Mouse (Mus musculus): ENCODE data around the gene Camk2d.

Gene Camk2d

DNA sequence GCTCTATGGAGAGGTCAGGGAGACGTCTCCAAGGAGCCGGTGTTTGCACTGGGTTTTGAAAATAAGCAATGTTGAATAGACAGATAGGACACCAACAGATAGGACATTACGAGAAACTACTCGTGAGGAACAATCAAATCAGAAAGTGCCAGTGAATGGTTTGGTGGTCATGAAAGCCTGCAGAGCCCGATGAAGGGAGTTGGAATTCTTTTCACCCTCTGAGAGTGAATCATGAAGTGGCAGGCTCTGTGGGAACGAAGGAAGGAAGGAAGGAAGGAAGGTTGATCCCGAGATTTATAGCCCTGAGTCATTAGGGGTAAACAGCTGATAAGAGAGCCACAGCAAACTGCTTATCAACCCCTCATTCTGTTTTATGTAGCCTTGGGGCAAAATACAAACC, 15.5 kb downstream of the Camk2d start:
- in situ Hi-C loops (cut with MboI, MseI) = loop anchor here (10.0 kb wide), 1 partner anchor 1023 kb away; the partner anchor contains the start of gene Neurog2

DNA sequence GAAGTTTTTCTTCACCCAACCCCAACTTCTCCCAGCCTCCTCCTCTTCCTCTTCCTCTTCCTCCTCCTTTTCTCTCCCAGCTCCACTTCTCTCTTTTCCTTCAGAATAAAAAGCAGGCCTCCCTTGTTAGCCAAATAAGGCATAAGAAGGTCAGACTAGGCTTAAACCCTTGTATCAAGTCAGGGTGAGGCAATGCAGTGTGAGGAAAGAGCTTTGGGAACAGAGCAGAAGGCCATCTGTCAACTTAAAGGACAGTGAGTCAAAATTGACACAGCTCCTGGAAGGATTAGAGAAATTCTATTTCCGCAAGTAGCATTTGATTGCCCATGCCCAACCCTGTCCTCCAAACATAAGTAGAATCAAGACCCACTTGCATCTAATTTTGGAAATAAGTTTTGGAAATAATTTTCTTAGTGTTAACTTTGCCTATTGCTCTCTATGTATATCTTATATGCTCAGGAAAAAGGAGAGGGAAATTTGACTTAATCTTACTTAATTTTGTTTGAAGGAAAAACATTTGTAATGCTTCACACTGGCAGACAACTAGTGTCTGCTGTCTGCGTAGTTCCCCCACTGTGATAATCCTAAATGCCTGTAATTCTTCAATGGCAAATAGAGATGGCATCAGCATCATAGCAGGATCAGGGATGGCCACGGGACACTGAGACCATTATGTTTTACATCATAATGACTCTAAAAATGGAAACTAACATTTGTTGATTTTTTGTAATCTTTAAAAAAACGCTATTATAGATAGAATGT, 16.8 kb downstream of the Camk2d start:
- in situ Hi-C loops (cut with MboI, MseI) = loop anchor here (10.0 kb wide), 1 partner anchor 1022 kb away; the partner anchor contains the start of gene Neurog2

DNA sequence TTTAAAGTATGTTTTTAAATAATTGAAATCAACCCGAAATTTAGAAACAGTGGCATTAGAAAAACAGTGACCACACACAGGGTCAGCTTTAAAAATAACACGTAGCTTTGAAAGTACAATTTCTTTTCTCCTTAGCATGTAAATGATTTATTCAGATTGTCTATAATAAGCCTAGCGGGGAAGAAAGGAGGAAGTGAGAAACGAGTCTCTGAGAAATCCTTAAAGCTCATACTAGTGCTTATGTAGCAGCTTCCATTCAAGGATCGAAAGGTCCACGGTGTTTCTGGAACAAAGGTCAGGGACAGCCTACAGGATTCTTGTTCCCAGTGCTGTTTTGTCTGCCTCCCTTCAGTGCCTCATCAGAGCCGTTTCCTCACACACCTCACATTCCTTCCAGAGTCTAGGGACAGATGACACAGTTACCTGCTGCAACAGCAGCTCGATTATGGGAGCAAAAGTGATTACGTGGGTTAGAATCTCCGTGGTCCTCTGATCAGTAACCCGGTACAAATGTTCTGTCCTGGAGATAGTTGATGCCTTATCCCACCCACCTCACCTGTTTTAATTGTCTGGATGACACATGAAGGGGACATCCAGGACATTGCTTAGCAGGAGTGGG, 17.5 kb downstream of the Camk2d start:
- in situ Hi-C loops (cut with MboI, MseI) = loop anchor here (10.0 kb wide), 1 partner anchor 1021 kb away; the partner anchor contains the start of gene Neurog2

DNA sequence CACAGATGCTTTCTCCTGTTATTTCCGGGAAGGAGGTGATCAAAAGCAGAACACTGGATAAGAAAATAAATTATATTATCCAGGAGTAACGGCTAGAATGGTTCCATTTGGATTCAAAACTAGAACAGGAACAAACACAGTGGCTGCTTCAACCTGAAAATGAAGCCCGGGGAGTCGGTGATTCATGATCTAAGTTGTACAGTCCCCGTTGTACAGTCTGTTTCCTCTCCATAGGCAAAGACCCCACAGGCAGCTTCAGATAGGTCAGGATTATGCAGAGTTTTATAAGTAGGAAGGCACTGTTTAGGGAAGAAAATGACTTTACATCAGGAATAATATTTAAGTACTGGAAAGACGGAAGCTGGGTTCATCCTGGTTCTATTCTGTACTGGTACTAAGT, 19.2 kb downstream of the Camk2d start:
- in situ Hi-C loops (cut with MboI, MseI) = loop anchor here (10.0 kb wide), 1 partner anchor 1019 kb away; the partner anchor contains the start of gene Neurog2

DNA sequence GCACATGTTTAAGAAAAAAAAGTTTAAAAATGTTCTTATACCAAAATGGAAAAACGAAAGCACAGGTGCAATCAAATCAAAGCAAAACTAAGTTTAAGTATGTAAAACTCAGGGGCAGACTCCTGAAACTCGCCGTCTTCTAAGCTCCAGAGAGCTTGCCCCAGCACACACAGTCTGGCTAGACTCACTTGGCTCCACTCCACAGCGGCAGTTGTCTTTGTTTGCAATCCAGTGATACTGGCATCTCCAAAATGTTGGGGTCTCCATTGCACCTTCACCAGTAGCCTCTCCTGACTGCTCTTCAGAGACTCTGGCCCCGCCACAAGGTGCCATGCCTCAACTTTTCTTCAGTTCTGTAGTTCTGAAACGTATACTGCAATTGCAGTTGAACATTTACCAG, 24.1 kb downstream of the Camk2d start:
- in situ Hi-C loops (cut with MboI, MseI) = no loop called here

DNA sequence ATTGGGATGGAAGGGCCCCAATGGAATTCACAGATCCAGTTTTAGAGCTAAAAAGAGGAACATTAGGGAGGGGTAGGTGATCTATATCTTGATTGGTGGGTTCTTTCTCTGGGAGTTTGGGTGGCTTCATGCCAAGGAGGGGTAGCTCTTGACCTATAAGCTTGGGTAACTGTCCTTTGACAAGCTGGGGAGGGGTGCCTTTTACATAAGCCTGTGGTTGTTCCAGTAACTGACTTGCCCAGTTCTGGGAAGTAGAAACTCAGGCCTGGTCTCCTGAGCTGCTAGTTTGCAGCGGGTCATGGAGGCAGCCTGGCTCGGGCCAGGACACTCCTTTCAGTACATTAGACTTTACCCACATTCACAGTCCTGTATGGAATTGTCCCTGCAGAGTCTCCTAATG, 26.4 kb downstream of the Camk2d start:
- in situ Hi-C loops (cut with MboI, MseI) = no loop called here

DNA sequence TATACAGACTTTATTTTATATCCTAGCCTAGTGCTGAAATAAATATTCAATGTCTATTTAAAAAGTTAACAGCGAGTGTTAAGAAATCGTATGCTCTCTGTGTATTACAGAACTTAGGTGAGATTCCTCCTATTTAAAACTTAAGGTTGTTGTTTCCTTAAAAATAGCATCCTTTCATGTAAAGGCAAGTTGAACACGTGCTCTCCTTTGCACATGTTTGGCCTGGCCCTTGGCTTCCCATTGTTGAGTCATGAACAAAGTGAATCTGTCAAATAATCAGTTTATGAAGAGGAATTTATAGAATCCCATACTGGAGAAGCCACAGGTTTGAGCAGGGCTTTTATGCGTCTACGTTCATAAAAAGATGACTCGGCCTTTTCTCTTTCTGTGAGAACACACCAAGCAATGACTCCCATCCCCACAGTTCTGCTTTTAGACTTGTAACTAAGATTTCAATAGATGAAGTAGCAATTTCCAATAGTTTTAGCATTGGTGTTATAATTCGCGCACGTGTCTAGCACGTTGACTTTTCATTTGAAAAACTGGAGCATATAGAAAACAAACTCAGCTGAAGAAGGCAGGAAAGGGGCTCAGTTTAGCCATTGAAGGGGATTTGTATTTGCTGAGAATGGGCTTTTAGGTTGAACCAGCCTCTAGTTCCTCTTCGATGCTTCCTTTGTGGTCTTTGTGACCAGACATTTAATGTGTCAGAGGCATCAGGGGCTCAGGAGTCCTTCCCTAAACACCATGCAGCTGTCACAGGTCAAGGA, 29.1 kb downstream of the Camk2d start:
- in situ Hi-C loops (cut with MboI, MseI) = no loop called here

DNA sequence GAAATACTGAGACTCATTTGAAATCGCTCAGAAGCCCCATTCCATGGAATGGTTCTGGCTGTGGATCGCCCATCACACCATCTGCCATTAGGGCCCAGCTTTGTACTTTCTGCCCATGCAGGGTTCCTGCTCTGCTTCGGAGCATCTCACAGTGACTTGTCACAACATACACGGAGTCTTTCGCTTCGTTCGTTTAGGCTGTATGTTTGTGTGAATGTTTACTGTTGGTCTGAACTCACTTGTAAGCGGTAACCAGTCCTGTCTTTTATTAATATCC, 29.6 kb downstream of the Camk2d start:
- in situ Hi-C loops (cut with MboI, MseI) = no loop called here

DNA sequence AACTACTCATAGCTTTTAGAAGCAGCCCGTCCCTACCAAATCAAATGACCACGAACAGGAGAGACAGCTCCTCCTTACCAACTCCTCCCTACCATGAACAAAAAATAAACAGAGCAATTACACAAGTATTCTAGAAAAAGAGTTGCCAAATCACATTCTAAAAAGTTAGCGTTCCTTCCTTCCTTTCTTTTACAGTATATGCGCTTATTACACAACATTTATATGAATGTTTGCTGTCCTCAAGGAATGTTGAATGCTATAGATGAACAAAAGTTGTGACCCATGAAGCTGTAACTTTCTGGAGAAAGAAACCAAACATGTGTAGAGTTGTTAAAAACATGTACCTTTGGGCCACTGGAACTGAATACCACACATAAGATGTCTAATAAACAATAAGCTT, 31.9 kb downstream of the Camk2d start:
- in situ Hi-C loops (cut with MboI, MseI) = no loop called here

DNA sequence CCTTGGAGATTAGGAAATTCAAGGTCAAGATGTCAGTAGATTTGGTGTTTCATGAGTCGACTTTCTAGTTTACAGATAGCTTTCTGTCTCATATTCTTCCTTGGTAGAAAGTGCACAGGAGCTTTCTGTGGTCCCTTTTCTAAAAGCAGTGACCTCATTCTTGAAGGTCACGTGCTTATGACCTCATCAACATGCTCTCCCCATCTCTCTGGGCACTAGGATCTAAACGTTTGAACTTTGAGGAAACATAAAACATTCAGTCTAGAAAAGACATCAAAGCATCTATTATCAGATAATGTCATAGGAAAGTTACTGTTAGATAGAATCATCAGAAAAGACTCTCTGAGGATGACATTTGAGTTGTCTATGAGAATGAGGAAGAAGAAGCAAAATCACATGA, 32.3 kb downstream of the Camk2d start:
- in situ Hi-C loops (cut with MboI, MseI) = no loop called here

DNA sequence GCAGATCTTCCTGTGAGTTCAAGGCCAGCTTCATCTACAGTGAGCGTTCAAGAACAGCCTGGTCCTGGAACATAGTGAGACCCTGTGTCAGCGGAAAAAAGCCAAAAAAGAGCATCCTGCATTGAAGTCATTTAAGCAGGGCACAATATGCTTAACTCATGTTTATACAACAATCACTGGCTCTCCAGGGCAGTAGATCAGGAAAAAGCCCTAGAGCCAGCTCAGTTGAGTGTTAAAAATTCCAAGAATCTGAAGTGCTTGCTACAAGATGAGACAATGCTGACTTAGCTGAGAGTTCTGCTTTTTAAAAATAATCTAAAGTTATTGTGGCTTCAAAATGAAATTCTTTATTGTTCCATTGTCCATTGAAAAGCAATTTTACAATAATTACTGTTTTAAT, 32.9 kb downstream of the Camk2d start:
- in situ Hi-C loops (cut with MboI, MseI) = no loop called here

DNA sequence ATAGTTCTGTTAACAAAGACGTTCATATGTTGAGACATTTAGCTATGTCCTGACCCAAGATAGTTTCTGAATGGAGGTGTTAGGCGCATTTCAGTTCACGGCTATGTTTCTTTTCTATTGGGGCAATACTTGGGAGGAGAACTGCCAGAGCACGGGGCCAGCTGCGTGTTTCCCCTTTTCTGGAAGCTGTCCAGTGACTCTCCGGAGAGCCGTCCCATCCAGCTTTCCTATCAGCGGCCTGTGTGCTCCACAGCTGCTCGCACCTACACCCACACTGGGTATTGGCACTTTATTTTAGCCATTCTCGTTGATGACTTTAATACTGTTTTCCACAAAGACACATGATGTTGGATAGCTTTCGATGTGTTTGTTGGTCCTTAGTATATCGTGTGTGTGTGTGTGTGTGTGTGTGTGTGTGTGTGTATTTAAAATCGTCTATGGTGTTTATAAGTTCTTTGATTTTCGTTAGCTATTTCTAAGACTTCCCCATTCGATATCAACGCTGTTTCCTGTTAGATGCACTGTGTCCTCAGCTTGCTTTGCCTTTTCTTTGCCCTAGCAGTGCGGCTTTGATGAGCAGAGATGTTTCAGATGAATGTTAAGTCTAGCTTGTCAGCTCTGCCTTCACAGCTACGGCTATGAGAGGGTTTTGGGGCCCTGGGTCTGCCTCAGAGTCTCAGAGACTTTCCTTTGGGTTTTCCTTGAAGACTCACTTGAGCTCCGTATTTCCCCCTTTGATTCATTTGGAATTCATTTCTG, 34.2 kb downstream of the Camk2d start:
- in situ Hi-C loops (cut with MboI, MseI) = no loop called here

DNA sequence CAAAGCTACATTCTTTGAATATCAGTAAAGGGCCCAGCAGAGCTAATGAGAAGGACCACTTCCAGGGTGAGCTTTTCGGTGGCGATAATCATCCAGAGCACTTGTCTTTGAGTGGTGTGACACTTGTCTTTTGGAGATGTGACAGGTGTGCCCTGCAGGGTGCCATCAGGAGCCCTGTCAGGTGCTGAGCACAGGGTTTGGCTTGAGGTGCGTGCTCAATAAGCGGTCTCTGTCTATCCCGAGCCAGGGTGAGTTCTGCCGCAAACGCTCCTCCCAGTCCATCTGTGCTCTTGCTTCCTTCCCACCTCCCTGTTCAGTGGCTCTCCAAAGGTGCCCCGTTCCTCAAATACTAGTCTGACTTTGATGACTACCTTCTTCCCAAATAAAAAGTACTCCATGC, 35.5 kb downstream of the Camk2d start:
- in situ Hi-C loops (cut with MboI, MseI) = no loop called here

DNA sequence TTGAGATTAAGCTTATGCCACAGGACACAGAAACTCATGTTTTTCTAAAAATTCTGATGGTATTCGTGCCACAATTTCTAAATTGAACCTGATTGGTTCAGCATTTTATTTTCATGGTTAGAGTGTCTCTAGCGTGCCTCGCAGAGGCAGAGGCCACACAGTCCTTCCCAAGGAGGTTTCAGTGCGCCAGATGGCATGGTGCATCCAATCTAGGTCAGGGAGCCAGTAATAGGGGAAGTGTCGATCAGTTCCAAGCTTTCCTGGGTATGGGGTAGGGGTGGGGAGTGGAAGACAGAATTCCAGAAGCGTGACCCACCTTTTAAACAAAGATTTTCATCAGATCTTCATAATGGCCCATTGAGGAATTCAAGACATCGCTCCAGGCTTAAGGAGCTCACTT, 36.5 kb downstream of the Camk2d start:
- in situ Hi-C loops (cut with MboI, MseI) = no loop called here

DNA sequence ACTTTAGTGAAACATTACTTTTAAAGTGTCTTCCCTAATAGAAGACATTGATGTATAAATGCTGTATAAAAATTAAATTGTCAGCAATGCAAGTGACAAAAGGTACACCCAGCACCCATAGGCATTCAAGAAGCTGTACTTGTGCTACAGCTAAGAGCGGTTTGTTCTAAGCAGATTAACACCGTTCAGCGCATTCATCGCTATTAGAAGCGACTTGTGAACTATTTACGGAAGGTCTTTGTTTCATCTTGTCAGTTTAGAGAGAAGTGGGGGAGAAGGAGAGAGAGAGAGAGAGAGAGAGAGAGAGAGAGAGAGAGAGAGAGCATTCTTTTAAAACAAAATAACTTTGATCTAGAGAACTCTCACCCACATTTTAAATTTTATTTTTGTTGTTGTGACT, 38.1 kb downstream of the Camk2d start:
- in situ Hi-C loops (cut with MboI, MseI) = no loop called here

DNA sequence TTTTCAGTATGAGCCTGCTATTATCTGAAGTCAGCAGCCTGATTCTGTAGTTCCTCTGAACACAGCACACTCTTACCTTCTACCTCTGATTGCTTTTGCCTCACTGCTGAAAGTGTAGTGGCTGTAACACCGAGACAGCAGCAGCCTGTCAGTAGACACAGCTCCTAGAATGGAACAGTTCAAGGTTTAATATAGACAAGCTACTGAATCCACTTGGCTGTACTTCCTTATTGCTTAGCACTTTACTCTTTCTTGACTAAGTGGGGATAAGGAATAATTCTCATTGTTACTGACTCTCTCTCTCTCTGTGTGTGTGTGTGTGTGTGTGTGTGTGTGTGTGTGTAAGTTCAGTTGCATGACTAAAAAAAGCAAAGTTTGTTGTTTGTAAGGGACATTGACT, 42.2 kb downstream of the Camk2d start:
- in situ Hi-C loops (cut with MboI, MseI) = no loop called here

DNA sequence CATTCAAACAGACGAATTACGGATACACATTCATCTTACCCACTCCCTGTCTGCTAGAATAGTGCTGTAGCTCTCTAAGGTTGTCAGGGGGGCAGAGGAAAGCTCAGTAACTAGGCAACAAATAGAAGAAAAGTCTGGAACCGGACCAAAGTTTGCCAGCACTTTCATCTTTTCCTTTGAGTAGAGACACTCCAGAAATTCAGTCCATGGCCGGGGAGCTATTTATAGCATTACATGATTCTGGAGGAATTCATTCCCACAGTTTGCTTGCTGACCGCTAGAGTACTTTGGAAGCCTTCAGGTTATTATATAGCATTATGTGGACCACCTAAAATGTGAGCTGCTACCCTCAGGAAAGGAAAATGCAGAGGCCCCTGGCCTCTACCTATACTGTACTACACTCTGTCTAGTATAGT, 43.0 kb downstream of the Camk2d start:
- in situ Hi-C loops (cut with MboI, MseI) = no loop called here

DNA sequence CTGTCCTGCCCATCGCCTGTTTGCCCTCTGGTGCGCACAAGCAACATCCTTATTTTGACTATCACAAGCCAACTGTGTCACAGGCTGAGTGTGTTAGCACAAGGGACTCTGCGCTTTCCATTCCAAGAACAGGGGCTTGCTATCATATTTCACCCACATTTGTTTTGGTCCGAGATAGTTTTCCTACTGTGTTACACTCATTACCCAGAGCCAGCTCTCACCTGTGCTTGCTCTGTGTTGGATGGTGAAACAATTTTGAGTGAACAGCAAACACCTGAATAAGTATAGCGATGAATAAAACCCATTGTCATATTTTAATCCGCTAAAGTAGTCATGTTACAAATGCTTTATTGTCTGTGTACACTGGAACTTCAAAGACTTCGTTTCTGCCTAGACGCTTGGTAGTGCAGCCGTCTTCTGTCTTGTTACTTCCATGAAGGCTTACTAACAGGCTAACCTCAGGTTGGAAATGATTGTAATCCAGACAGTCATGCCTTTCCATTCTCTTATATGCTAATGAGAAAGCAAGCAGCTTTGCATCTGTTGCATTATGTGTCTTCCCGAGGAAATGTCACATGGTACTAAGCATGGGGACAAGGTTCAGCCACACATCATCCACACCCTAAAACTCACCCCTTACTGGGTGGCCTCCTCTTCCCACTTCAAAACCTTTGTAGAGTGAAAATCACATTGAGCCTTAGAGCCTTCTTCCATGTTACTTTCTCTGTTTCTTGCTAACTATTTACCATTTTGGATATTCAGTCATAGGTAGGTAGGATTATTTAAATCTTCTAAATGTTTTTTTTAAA, 44.5 kb downstream of the Camk2d start:
- in situ Hi-C loops (cut with MboI, MseI) = no loop called here

DNA sequence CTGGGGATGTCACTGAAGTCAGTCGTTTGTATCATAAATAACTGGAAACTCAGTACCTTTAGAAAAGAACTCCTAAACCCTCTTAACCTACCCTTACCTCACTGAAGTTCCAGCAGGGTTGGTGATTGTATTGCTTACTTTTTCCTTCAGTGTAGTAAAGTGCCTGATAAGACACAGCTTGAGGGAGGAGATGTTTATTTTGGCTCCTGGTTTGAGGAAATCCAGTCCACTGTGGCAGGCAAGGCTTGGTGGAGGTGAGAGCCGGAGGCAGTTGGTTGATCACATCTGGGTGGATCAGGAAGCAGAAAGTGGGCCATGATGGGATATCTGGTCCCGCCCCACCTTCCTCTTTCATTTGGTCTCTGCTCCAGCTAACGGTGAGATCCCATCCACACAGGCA, 45.3 kb downstream of the Camk2d start:
- in situ Hi-C loops (cut with MboI, MseI) = no loop called here

DNA sequence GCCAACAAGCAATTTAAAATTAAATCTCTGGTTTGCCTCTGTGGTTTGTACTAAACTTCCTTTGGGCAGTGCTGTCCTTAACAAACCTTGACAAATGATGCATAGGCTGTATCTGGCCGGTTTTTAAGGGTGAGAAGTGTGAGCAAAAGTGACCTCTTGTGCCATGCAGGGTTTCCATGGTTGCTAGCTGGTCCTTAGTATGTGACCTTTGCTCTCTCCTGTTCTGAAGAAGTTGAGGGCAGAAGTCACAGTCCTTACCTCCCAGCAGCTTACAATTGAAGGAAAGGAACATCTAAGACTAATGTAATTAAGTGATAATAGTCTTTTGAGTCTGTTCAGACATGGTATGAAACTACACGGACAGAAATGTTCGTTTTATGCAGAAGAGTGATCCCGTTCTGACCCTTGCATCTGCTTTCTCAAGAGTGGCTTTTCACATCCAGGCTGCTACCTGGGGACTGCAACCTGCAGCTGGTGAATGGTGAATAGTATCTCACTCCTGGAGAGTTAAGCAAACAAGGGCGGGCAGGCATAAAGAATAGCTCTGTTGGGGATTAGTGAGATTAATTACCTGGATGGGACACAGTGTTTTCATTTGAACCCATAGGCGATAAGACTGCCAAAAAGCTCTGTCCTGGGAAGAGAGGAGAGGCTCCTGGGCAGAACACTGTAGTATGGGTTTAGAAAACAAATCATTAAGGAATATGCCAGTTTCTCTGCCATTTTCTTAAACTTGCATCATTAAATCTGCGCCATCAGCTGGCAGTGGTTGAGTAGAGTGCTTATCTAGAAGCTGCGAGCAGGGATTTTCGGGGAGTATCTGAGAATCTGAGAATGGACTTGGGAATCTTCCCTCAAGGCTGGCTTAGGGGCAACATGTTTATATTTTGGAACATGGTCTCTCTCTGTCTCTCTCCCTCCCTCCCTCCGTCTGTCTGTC, 47.2 kb downstream of the Camk2d start:
- in situ Hi-C loops (cut with MboI, MseI) = no loop called here

All from T-helper 2 cell (primary cell).